Mouse (Mus musculus) c-Kit-positive CD71-negative TER-119-negative erythroid progenitor cells, embryonic 14.5 days (primary cell): ENCODE results near the gene Fam83e.

ENCODE experiments used
- DNase-seq: peaks from one replicate; pipeline ENCODE4 v3.0.0-alpha.2; 2013; ENCODE audit warnings: low read depth

Fam83e gene

GRCm38 (mm10) chr7:45720413-45721233 is at the start of gene Fam83e:
Gene Fam83e (plus strand): TSS chr7:45721212.
- DNase-seq, result no peak

GRCm38 (mm10) chr7:45677627-45678295 is 43.3 kb upstream of the Fam83e start:
- DNase-seq, result no peak

GRCm38 (mm10) chr7:45678513-45678912 is 42.5 kb upstream of the Fam83e start:
- no peak for DNase-seq

GRCm38 (mm10) chr7:45679966-45680621 is 40.9 kb upstream of the Fam83e start:
- no peak for DNase-seq

- DNase-seq, result no peak
Observed at GRCm38 (mm10) chr7:45681046-45681736, 39.8 kb upstream of the Fam83e start.

GRCm38 (mm10) chr7:45682144-45683126 is 38.6 kb upstream of the Fam83e start:
- peak; percentile 87 for DNase-seq

- no peak for DNase-seq
Observed at GRCm38 (mm10) chr7:45683396-45684050, 37.5 kb upstream of the Fam83e start, which contains the start of gene Ntn5. Gene Ntn5 (plus strand): TSS chr7:45684022.

- no peak for DNase-seq
Observed at GRCm38 (mm10) chr7:45685811-45686210, 35.2 kb upstream of the Fam83e start.

GRCm38 (mm10) chr7:45686841-45687240 is 34.2 kb upstream of the Fam83e start:
- no peak for DNase-seq

- no peak for DNase-seq
Observed at GRCm38 (mm10) chr7:45689099-45689498, 31.9 kb upstream of the Fam83e start.

GRCm38 (mm10) chr7:45689800-45690199 is 31.2 kb upstream of the Fam83e start:
- no peak for DNase-seq

- DNase-seq, result no peak
Observed at GRCm38 (mm10) chr7:45692364-45692763, 28.6 kb upstream of the Fam83e start.

- DNase-seq, result no peak
Observed at GRCm38 (mm10) chr7:45693921-45694591, 27.0 kb upstream of the Fam83e start, which contains the start of gene Sec1. Gene Sec1 (minus strand): TSS chr7:45694402.

- DNase-seq, result no peak
Observed at GRCm38 (mm10) chr7:45695098-45695497, 25.9 kb upstream of the Fam83e start.

- DNase-seq, result no peak
Observed at GRCm38 (mm10) chr7:45697894-45698293, 23.1 kb upstream of the Fam83e start.

- DNase-seq, result no peak
Observed at GRCm38 (mm10) chr7:45699523-45700141, 21.4 kb upstream of the Fam83e start, which contains the start of gene Car11. Gene Car11 (plus strand): TSS chr7:45699843.

GRCm38 (mm10) chr7:45700301-45701015 is 20.6 kb upstream of the Fam83e start:
- no peak for DNase-seq

- DNase-seq, result no peak
Observed at GRCm38 (mm10) chr7:45701072-45701471, 19.9 kb upstream of the Fam83e start.

GRCm38 (mm10) chr7:45701607-45702006 is 19.4 kb upstream of the Fam83e start:
- DNase-seq, result no peak
